Mouse (Mus musculus): ENCODE measurements around the gene Olfr686. TPM values are rescaled to one million over a fixed set of nuclear protein-coding genes. Genes with fewer than 3 reads are reported as not detected.

Gene Olfr686
- not detected in 2 replicates for polyA plus RNA-seq (2015; fragmentation: Nextera tagmentation; extraction: Ambion mirVana)

DNA sequence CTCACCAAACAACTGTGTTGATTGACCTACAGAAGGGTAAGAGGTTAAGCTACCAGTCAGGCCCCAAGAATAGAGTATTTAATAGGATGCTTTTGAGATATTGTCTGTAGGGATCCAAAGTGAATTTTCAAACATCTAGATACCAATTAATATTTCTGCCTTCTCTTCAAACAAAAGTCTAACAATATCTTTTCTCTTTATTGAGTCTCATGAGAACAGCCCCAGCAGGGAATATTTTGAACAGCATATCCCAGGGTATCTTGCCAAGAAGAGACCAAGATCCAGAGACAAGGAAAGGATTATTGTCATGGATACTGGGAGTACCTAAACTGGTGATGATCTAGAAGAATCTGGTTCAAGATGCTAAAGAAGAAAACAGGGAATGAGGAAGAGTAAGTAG lies at the start of gene Olfr686:
TSS of gene Olfr686 (minus strand) at position 101 of the 400 bp plus-strand sequence.
- H3K9me3 ChIP-seq, result no peaks in the 10 kb centered on the region
- H3K4me1 ChIP-seq, result no peaks in the 10 kb centered on the region
- no peak within 1 kb of the TSS for H3K9ac ChIP-seq
- no peak for ATAC-seq (ENCODE audit: insufficient number of reproducible peaks, insufficient read depth, low FRiP score, low TSS enrichment, low read depth)
- H3K27me3 ChIP-seq, result no peaks in the 10 kb centered on the region
- H3K27ac ChIP-seq, result no peak within 1 kb of the TSS
- no peaks in the 10 kb centered on the region for H3K36me3 ChIP-seq
- H3K4me3 ChIP-seq, result no peak within 1 kb of the TSS
- no peak within 1 kb of the TSS for H3K4me2 ChIP-seq

DNA sequence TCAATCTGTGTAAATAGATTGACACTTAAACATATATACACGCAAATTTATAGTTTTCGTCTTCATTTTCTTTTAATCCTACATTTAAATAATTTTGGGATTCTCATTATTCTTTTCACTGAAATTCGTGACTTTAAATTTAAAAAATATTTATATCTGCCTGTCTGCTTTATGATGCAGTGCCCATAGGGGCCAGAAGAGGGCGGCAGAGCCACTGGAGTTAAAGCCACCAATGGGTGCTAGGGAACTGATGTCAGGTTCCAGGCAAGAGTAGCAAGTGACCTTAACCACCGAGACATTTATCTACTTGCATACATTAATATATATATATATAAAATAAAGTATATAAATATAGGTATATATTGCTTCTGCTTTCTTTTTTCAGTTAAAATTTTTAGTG lies 49.4 kb upstream of the Olfr686 start:
- Histone ChIP-seq H3K4me2 (no peak overlapping the region), H3K27ac (no peak overlapping the region), H3K4me1 (no peaks in the 10 kb centered on the region), H3K36me3 (no peaks in the 10 kb centered on the region), H3K9ac (no peak overlapping the region), H3K4me3 (no peak overlapping the region), H3K27me3 (no peaks in the 10 kb centered on the region), H3K9me3 (no peaks in the 10 kb centered on the region)
- no peak for ATAC-seq (ENCODE audit: insufficient number of reproducible peaks, insufficient read depth, low FRiP score, low TSS enrichment, low read depth)
- WGBS, result 65% methylated on average over 5 of the region's 5 CpGs

DNA sequence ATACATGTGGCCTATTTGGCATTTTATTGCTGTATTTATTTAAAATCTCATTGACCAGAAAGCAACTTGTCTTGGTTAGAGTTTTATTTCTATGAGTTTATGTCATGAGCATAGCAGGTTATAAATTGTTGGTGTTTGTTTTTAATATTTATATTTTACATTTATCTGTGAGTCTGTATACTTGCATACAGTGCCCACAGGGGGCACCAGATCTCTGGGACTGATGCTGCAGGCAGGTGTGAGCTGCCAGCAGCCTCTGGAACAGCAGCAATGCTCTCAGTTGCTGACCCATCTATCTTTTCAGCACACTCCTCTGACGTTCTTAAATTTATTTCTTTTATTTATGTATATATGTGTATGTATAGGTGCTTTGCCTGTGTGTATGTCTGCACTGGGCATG lies 40.9 kb upstream of the Olfr686 start:
- H3K4me2 ChIP-seq, result no peak overlapping the region
- H3K27ac ChIP-seq, result no peak overlapping the region
- no peaks in the 10 kb centered on the region for H3K36me3 ChIP-seq
- H3K4me3 ChIP-seq, result no peak overlapping the region
- H3K9me3 ChIP-seq, result no peaks in the 10 kb centered on the region
- H3K27me3 ChIP-seq, result no peaks in the 10 kb centered on the region
- no peak for ATAC-seq (ENCODE audit: insufficient number of reproducible peaks, insufficient read depth, low FRiP score, low TSS enrichment, low read depth)
- no peaks in the 10 kb centered on the region for H3K4me1 ChIP-seq
- 50% methylated on average over 1 of the region's 1 CpGs for WGBS
- H3K9ac ChIP-seq, result no peak overlapping the region

DNA sequence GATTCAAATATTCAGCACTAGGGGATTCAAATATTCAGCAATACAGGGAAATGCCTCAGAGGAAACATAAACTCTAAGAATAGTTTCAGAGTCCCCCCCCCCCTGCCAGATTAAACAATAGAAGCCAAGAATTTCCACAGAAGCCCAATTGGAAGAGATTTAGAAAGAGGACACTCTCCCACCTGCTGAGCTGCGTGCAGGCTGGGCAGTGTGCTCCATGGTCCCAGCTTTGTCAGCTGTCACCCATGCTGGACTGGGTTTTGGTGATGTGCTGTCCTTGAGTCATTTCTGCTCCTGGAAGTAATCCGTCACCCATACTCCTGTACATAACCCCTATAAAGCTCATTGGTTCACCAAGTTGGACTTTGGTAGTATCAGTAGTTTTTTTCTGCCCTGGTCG lies 40.4 kb upstream of the Olfr686 start:
- 83% methylated on average over 3 of the region's 3 CpGs for WGBS
- no peaks in the 10 kb centered on the region for H3K4me1 ChIP-seq
- H3K4me3 ChIP-seq, result no peak overlapping the region
- H3K9ac ChIP-seq, result no peak overlapping the region
- no peaks in the 10 kb centered on the region for H3K27me3 ChIP-seq
- H3K27ac ChIP-seq, result no peak overlapping the region
- no peak overlapping the region for H3K4me2 ChIP-seq
- no peaks in the 10 kb centered on the region for H3K9me3 ChIP-seq
- H3K36me3 ChIP-seq, result no peaks in the 10 kb centered on the region
- ATAC-seq (ENCODE audit: insufficient number of reproducible peaks, insufficient read depth, low FRiP score, low TSS enrichment, low read depth), result no peak

DNA sequence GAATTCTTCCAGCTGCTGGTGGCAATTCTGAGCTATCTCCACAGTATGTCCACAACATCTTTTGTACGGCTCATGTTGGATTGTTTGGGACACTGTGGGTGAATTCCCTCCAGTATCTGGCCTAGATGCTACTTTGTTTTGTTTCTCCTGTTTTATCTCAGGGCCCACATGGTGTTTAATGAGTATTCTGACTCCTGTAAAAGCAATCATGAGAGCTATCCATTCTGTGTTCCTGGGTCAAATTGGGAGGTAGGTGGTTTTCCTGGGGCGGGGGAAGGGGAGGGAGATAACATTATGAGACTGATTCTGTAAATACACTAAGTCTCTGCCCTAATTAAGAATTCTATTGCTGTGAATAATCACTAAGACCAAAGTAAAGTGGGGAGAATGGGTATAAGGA lies 22.1 kb upstream of the Olfr686 start:
- WGBS, result 84% methylated on average over 2 of the region's 2 CpGs

DNA sequence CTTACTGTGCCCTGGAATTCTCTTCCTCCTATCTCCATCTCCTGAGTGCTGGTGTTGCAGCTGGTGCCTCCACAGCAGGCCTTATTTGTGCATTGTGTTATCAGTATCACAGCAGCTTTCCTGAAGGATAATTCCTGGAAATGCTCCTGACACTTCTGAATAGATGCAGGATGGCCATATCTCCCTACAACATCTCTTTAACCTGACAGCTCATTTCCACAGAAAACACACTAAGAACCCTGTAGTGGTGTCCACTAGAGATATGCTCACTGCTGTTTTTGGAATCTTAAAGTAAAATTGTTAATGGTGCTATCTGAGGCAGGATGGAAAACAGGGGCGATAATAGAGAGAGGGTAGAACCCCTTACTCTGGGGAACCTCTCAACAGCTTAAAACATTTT lies 20.9 kb upstream of the Olfr686 start:
- Histone ChIP-seq H3K36me3 (no peaks in the 10 kb centered on the region), H3K9me3 (no peaks in the 10 kb centered on the region), H3K9ac (no peak overlapping the region), H3K27me3 (no peaks in the 10 kb centered on the region), H3K4me1 (no peaks in the 10 kb centered on the region), H3K27ac (no peak overlapping the region), H3K4me2 (no peak overlapping the region), H3K4me3 (no peak overlapping the region)
- WGBS, result 88% methylated on average over 1 of the region's 1 CpGs
- no peak for ATAC-seq (ENCODE audit: insufficient number of reproducible peaks, insufficient read depth, low FRiP score, low TSS enrichment, low read depth)

More for the DNA sequence above, 22.1 kb upstream of the Olfr686 start:
- ATAC-seq (ENCODE audit: insufficient number of reproducible peaks, insufficient read depth, low FRiP score, low TSS enrichment, low read depth), result no peak
- Histone ChIP-seq H3K27me3 (no peaks in the 10 kb centered on the region), H3K27ac (no peak overlapping the region), H3K36me3 (no peaks in the 10 kb centered on the region), H3K9me3 (no peaks in the 10 kb centered on the region), H3K9ac (no peak overlapping the region), H3K4me3 (no peak overlapping the region), H3K4me2 (no peak overlapping the region), H3K4me1 (no peaks in the 10 kb centered on the region)

DNA sequence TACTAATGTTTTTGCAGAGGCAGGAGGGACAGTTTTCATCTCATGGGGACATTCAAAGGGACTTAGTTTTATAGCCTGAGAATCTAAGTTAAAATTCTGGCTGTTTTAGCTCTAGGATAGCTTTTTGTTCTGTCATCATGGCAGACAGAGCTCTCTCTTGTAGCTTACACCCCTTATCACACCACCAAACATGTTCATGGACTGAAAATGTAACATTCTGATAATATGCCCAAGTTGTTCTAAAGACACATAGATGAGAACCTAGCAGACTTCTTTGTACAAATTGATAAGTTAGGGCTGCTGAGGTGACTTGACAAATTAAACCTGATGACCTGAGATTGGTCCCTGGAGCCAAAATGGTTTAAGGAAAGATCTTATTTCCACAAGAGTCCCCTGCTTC lies 19.4 kb upstream of the Olfr686 start:
- Histone ChIP-seq H3K4me1 (no peaks in the 10 kb centered on the region), H3K27ac (no peak overlapping the region), H3K36me3 (no peaks in the 10 kb centered on the region), H3K4me3 (no peak overlapping the region), H3K9me3 (no peaks in the 10 kb centered on the region), H3K9ac (no peak overlapping the region), H3K27me3 (no peaks in the 10 kb centered on the region), H3K4me2 (no peak overlapping the region)
- ATAC-seq (ENCODE audit: insufficient number of reproducible peaks, insufficient read depth, low FRiP score, low TSS enrichment, low read depth), result no peak

DNA sequence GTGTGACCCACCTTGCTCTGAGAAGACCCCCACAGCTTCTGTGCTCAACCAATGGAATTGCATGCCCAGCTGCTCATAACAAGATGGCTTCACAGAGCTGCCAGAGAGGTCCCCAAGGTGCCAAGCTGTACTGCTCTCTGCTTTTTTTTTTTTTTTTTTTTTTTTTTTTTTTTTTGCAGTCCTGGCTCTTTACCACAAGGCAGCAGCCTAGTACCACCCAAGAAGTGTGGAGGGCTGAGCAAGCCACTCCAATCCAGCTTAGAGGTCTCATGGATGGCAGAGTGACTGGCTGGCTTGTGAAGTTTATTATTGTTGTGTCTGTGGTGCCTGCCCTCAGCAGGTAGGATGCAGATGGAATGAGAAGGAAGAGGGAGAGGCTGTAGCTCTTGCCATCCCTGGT lies 18.8 kb upstream of the Olfr686 start:
- no peak overlapping the region for H3K27ac ChIP-seq
- H3K9me3 ChIP-seq, result no peaks in the 10 kb centered on the region
- H3K36me3 ChIP-seq, result no peaks in the 10 kb centered on the region
- no peak overlapping the region for H3K4me3 ChIP-seq
- no peak for ATAC-seq (ENCODE audit: insufficient number of reproducible peaks, insufficient read depth, low FRiP score, low TSS enrichment, low read depth)
- no peaks in the 10 kb centered on the region for H3K27me3 ChIP-seq
- no peak overlapping the region for H3K9ac ChIP-seq
- no peak overlapping the region for H3K4me2 ChIP-seq
- H3K4me1 ChIP-seq, result no peaks in the 10 kb centered on the region

DNA sequence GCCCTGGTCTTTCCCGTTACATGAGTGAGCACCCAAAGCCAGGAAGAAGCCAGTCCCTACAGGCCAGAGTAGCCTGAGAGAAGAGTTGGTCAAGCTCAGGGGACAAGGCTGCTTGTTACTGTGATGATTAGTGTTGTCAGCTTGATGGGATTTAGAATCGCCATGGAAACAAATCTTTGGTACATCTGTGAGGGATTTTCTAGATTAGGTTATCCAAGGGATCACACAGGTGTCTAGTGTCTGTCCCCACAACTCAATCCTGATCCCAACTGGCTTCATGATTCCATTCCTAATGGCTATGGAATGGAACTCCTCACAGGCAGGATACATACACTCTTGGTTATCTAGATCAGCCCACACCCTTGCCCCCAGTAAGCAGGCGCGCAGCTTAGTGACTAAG lies 11.0 kb upstream of the Olfr686 start:
- no peaks in the 10 kb centered on the region for H3K36me3 ChIP-seq
- H3K9ac ChIP-seq, result no peak overlapping the region
- H3K4me2 ChIP-seq, result no peak overlapping the region
- H3K27me3 ChIP-seq, result no peaks in the 10 kb centered on the region
- ATAC-seq (ENCODE audit: insufficient number of reproducible peaks, insufficient read depth, low FRiP score, low TSS enrichment, low read depth), result no peak
- no peaks in the 10 kb centered on the region for H3K9me3 ChIP-seq
- H3K4me1 ChIP-seq, result no peaks in the 10 kb centered on the region
- no peak overlapping the region for H3K4me3 ChIP-seq
- H3K27ac ChIP-seq, result no peak overlapping the region
- WGBS, result 64% methylated on average over 4 of the region's 4 CpGs

DNA sequence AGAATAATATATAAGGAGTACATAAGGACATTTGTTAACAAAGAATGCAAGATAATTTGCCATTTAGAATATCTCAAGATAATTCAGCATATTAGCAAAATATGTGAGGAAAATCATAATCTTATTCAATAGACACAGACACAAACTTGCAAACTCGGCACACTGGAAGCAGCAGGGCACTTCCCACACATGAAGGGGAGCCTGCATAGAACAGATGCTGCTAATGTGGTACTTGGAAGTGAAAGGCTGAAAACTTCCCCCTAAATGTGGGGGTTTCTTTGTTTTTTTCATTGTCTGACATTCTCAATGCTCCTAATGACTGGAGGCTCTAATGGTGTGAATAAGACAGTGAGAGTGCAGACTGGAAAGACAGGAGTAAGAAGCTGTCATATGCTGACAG lies 7.5 kb upstream of the Olfr686 start:
- 61% methylated on average over 1 of the region's 1 CpGs for WGBS
- Histone ChIP-seq H3K4me3 (no peak overlapping the region), H3K9me3 (no peaks in the 10 kb centered on the region), H3K27me3 (no peaks in the 10 kb centered on the region), H3K36me3 (no peaks in the 10 kb centered on the region), H3K4me2 (no peak overlapping the region), H3K4me1 (no peaks in the 10 kb centered on the region), H3K9ac (no peak overlapping the region), H3K27ac (no peak overlapping the region)
- no peak for ATAC-seq (ENCODE audit: insufficient number of reproducible peaks, insufficient read depth, low FRiP score, low TSS enrichment, low read depth)

DNA sequence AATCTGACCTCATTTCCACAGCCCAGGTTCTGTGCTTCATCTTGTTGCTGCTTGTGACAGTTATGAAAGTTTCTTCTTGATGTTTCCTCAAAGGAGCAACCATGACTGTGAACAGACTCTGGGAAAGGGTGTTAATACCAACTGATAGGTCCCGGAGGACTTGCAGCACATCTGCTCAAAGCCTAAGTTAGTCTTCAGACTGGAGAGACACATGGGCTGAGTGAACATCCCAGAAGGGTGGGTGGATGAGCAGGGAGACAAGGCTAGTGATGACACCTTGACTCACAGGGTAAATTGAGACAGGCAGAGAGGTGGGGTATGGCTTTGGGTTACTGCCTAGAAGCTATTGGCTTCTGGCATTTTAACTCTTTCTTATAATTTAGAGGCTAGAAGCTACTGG lies 21.4 kb downstream of the Olfr686 start, which contains the start of gene Olfr685:
TSS of gene Olfr685 (minus strand) at position 101 of the 400 bp plus-strand sequence.
- Histone ChIP-seq H3K4me1 (no peaks in the 10 kb centered on the region), H3K4me3 (no peak within 1 kb of the TSS), H3K9me3 (no peaks in the 10 kb centered on the region), H3K9ac (no peak within 1 kb of the TSS), H3K27ac (no peak within 1 kb of the TSS), H3K4me2 (no peak within 1 kb of the TSS), H3K36me3 (no peaks in the 10 kb centered on the region), H3K27me3 (no peaks in the 10 kb centered on the region)
- 94% methylated on average over 1 of the region's 1 CpGs for WGBS
- ATAC-seq (ENCODE audit: insufficient number of reproducible peaks, insufficient read depth, low FRiP score, low TSS enrichment, low read depth), result no peak

DNA sequence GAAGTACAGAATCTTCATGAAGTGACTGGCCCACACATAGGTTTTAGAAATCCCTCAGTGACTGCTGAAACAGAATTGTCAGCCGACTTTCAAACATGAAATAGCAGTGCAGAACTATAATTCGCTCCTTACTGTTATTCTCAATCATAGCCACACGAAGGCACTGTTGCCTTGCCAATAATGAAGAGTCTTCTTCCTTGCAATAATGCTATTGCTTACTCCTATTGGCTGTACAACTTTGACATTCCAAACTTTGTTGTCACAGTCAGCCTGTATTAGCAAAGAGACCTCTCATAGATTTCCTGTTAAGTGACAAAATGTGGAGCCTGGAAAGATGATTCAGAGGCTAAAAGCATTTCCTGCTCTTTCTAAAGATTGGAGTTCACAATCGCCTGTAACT lies 36.5 kb downstream of the Olfr686 start:
- no peak overlapping the region for H3K4me2 ChIP-seq
- no peak overlapping the region for H3K9ac ChIP-seq
- H3K27ac ChIP-seq, result no peak overlapping the region
- no peak overlapping the region for H3K4me3 ChIP-seq
- H3K27me3 ChIP-seq, result no peaks in the 10 kb centered on the region
- no peaks in the 10 kb centered on the region for H3K36me3 ChIP-seq
- 47% methylated on average over 4 of the region's 4 CpGs for WGBS
- no peak for ATAC-seq (ENCODE audit: insufficient number of reproducible peaks, insufficient read depth, low FRiP score, low TSS enrichment, low read depth)
- H3K4me1 ChIP-seq, result no peaks in the 10 kb centered on the region
- H3K9me3 ChIP-seq, result no peaks in the 10 kb centered on the region

DNA sequence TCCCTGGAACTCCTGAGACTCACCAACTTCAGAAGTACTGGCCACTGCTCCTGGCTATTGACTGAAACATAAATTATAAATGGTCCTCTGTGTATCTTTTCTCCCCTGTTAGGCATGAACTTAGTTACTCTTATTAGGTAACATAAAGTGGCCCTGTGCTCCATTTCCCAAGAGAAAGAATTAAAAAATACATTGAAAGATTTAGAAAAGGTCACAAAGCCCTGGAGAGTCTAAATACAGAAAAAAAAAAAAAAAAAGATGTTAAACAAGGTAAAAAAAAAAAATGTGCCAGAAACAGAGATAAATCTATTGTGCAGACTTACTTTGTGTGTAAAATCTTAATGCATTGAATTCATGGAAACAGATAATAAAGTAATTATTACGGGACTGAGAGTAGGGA lies 43.7 kb downstream of the Olfr686 start, which contains the start of gene Olfr684:
TSS of gene Olfr684 (minus strand) at position 101 of the 400 bp plus-strand sequence.
- 53% methylated on average over 1 of the region's 1 CpGs for WGBS
- Histone ChIP-seq H3K4me1 (no peaks in the 10 kb centered on the region), H3K36me3 (no peaks in the 10 kb centered on the region), H3K9me3 (no peaks in the 10 kb centered on the region), H3K4me3 (no peak within 1 kb of the TSS), H3K4me2 (no peak within 1 kb of the TSS), H3K9ac (no peak within 1 kb of the TSS), H3K27ac (no peak within 1 kb of the TSS), H3K27me3 (no peaks in the 10 kb centered on the region)
- no peak for ATAC-seq (ENCODE audit: insufficient number of reproducible peaks, insufficient read depth, low FRiP score, low TSS enrichment, low read depth)

Data from embryonic facial prominence, embryonic 13.5 days (tissue).